Mouse (Mus musculus): ENCODE data around the gene Gm6408.
"Not testable (repeated sequence)": the region's sequence is repeated elsewhere in the genome, so short reads cannot be mapped to it uniquely, and the experiment has no call there.

Gene Gm6408

DNA sequence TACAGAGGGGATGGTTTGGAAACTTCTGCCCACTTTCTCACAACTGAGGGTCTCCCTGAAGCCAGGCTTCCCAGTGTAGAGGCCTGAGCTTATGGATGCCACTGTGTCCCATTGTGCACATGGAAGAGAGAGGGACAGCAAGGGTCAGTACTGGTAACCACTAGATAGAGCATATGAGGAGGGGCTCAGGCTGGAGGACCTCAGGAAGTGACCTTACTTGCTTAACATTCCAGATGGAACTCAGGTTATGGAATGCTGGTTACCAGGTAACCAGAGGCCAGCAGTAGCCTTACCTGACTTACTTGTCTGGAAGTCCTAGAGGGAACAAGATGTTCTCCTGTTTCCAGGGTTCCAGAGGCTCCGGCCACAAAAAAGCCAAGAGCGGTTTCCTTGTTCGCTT is at the start of gene Gm6408:
Gene Gm6408, plus strand, starts transcription at position 301 of the 400 bp plus-strand sequence.
- not testable (repeated sequence) for DNase-seq (ENCODE audit: low read depth, low spot score)

DNA sequence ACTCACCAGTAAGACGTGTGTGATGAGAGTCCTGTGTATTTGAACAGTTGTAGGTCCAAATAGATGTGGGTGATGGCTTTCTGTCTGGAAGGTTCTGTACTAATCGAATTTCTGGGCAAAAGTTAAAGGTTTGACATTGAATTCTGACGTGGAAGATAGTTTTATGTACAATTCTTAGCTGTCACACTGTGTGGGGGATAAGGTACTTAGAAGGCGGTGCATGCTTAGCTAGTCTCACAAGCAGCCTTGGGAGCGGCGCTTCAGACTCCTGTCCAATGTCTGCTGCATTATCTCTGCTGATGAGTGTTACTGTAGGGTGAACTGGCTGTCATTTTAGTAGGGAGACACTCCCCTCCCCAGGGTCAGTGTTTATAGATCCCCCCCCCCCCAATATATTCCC is 49.3 kb upstream of the Gm6408 start:
- no peak for DNase-seq (ENCODE audit: low read depth, low spot score)

DNA sequence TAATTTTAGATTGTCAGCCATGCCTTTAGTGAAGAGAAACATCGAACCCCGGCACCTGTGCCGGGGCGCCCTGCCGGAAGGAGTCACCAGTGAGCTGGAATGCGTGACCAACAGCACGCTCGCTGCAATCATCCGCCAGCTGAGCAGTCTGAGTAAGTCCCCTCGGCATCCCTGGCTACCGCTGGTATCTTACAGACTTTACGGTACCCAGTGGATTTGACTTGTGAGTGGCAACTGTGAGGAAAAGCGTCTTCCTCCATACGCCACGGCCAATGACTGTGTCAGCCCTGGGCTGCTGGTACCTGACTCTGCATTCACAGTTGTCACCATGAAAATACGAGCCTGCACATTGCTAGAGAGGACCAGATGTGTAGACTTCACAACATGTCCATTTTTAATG is 46.4 kb upstream of the Gm6408 start:
- no peak for DNase-seq (ENCODE audit: low read depth, low spot score)

DNA sequence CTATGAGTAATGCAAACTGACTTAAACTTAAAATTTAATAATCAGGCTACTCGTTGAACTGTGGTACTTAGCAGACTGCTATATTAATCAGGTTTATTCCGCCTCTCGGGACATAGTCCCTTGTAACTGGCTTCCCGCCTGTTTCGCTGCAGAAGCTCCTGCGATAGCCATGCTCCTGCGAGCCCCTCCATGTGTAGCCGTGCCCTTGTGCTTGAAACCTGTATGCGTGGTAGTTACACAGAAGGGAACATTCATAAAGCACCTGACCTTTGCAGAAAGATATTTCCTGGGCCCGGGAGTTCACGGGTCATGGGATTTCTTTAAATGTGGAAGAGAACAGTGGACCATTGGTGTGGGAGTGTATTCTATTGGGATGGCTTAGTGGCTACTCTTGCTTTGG is 45.0 kb upstream of the Gm6408 start:
- no peak for DNase-seq (ENCODE audit: low read depth, low spot score)

DNA sequence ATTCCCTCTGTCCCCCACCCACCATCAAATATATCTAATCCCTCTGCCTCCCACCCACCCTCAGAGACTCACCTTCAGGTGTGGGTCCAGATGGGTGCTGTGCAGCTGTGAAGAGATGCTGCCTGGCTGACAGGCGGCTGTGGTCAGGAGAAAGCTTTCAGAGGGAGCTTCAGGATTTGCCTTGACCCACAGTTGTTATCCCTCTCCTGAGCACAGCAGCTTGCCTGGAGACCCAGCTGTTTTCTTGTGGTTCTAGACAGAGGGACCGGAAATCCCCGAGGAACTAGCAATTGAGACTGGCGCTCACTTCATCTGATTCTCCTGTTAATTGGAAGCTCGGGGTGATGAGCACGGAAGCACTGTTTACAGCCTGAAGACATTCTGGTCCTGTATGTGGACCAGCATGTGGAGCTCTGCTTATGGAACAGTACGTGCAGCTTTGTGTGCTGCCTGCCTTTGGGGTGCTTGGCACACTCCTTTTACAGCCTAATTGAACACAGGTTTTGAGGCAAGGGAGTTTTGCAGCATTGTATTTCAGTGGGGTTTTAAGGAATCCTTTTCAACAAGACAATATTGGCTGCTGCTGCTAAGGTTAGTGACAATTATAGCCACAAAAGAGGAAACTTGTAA is 42.5 kb upstream of the Gm6408 start:
- no peak for DNase-seq (ENCODE audit: low read depth, low spot score)

DNA sequence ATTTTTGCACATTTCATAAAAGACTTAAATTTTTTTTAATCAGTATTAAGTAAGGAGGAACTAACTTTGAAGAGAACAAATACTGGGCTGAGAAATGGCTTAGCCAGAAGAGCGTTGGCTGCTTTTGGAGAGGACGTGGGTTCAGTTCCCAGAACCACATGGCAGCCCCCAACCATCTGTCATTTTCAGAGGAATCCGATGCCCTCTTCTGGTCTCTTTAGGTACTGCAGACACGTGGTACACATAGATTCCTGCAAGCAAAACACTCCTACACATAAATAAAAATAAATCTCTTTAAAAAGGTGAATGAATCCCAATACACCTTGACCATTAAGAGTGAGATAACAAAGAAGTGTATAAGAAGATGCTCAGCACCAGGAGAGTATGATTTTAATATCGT is 41.5 kb upstream of the Gm6408 start:
- no peak for DNase-seq (ENCODE audit: low read depth, low spot score)

DNA sequence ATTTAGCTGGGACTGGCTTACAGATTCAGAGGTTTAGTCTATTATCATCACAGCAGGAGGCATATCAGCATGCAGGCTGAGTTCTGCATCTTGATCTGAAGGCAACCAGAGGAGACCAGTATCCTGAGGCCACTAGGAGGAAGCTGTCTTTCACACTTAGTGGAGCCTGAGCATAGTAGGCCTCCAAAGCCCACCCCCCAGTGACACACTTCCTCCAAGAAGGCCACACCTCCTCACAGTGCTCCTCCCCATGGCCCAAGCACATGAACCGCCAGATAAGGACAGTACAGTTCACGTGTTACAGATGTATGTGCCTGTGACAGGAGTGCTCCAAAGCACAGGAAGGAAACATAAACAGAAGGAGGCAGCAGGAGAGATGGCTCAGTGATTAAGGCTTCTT is 39.0 kb upstream of the Gm6408 start:
- DNase-seq (ENCODE audit: low read depth, low spot score): no peak

DNA sequence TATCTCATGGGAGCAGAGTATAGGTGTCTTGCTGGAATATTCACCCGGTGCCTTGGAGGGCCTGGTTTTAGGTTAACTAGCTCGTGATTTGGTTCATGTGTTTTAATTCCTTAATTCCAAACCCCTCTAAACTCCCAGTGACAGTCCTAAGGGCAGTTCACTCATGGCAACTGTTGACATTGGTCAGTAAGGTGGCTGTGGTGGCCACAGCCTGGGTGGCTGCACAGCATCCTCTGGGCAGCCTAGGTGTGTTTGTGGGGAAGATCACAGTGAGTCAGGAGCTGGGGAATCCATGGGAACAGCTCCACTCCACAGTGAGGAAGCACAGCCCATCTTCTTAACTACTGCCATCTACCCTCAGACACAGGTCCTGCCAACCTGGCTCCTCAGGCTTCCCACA is 35.1 kb upstream of the Gm6408 start:
- no peak for DNase-seq (ENCODE audit: low read depth, low spot score)

DNA sequence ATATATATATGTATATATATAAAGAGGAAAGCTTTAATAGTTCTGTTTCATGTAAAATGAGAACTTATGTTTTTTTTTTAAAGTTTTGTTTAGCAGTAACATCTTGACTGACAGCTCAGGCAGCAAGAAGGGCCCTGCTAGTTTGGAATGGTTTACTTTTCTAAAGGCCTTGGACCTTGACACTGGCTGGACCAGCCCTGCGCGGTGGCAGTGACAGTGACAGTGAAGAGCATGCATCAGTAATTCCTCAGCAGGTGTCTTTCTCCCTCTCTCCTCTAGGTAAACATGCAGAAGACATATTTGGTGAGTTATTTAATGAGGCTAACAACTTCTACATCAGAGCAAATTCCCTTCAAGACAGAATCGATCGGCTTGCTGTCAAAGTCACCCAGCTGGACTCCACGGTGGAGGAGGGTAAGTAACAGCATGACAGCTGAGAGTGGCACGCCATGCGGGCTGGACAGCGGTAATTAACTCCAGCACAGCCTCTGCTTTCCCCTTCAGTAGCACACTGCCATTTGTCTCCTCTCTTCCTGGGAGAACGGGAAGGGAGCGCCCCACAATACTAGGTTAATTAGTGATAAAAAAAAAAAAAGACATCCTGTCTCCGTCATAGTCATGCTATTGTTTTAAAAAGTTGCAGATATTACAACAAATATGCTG is 30.0 kb upstream of the Gm6408 start:
- no peak for DNase-seq (ENCODE audit: low read depth, low spot score)

DNA sequence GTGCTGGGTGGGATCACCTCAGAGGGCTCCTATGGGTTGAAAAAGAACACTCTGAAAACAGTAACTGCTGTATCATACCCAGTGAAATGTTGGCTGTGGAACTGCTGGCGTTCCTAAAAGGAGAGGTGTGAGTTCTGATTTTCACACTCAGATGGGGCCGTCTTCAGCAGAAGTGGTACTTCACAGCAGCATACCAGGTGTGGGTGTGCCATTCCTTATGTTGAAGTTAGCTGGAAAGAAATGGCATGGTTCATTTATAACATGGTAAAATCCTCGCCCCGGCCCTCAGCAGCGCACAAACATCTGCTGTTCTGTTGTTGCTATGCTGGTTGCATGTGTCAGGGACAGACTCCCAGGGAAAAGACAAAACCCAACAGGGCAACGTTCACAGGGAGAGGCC is 28.2 kb upstream of the Gm6408 start:
- peak; percentile 52 for DNase-seq (ENCODE audit: low read depth, low spot score)

DNA sequence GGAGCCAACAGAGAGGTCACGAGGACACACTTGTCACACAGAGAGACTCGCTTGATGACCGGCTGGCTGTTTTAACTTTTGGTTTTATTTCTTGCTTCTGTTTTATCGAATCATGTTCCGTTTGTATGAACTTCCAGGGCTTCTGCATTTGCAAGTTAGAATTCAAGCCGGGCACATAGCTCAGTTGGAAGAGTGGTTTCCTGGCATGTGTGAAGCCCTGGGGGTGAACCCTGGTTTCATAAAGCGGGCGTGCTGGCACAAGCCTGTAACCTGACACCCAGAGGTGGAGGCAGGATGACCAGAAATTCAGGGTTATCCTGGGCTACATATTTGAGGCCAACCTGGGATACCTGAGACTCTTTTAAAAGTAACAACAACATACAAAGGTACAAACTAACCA is 20.2 kb upstream of the Gm6408 start:
- DNase-seq (ENCODE audit: low read depth, low spot score): no peak

DNA sequence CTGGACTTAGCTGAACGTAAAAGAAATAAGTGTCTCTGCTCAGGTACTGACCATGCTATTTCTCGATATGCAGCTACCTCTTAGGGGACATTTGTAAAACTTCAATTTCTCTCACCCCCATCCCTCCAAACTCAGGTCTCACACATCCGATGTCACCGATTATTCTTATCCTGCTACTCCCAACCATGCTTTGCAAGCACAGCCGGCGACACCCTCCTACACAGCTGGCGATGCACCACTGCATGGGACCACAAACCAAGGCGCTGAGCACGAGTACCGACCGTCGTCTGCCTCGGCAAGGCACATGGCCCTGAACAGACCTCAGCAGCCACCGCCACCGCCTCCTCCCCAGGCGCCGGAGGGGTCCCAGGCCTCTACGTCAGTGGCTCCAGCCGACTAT is 15.1 kb upstream of the Gm6408 start:
- no peak for DNase-seq (ENCODE audit: low read depth, low spot score)

DNA sequence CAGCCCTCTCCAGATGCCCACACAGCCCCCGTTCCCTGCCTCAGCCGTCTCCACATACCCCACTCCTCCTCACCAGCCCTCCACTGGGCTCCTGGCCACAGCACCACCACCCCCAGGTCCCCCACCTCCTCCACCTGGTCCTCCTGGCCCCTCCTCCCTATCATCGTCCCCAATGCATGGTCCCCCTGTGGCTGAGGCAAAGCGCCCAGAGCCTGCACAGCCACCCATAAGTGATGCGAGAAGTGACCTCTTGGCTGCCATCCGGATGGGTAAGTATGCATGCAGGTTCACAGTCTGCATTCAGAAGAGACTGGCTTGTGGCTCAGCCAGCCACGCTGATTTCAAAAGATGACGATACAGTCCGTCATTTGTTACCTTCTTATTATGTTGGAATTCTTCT is 13.5 kb upstream of the Gm6408 start:
- DNase-seq (ENCODE audit: low read depth, low spot score): no peak

DNA sequence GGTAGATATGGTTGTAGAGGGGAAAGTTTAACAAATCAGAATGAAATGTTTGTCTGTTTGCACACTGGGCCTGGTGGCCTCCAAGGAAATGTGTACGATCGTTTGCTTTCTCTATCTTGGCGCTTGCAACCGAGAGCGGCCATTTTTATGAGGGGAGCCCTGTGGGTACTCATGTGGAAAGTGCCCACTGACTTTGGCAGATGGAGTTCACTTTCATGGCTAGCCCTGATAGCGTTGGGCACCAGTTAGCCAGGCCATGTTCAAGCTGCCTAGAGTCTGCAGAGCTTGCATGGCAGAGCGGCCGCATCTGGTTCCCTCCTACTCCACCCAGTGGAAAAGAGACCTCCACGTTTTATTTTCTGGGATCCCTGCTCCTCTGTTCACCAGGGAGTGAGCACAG is 10.9 kb upstream of the Gm6408 start:
- DNase-seq (ENCODE audit: low read depth, low spot score): no peak

DNA sequence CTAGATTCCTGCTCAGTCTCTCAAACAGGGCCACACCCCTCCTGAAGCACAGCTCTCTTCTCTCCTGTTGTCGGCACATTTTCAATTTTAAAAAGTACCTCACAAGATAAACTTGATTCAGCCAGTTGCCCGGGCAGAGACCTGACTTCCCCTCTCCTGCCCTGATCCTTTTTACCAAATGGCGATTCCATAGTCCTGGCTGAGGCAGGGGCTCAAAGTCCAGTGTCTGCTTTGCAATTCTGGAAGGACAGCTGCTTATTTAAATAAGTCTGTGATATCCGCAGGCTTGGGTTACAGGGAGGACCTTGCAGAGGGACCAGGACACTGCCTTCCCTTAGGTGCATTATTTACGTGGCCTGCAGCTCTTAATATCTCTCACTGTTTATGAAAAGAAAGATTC is 10.5 kb upstream of the Gm6408 start:
- DNase-seq (ENCODE audit: low read depth, low spot score): no peak

DNA sequence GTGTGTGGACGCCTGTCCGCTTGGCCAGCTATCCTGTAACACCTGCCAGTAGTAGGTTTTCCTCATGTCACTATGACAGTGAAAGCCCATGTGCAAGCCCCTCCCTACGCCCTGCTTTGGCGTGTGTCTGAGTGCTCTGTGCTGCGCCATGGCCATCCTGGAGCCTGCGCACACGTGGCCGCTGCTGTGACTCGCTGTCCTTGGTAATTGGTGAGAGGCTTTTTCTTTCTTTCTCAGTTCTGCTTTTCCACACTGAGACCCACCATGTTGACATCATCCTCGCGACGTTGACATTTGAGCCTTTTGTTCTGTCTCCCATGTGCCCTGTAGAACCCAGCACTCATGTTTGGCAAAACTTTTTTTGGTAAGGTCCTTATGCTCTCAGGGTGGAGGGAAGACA is 9.9 kb upstream of the Gm6408 start:
- no peak for DNase-seq (ENCODE audit: low read depth, low spot score)

DNA sequence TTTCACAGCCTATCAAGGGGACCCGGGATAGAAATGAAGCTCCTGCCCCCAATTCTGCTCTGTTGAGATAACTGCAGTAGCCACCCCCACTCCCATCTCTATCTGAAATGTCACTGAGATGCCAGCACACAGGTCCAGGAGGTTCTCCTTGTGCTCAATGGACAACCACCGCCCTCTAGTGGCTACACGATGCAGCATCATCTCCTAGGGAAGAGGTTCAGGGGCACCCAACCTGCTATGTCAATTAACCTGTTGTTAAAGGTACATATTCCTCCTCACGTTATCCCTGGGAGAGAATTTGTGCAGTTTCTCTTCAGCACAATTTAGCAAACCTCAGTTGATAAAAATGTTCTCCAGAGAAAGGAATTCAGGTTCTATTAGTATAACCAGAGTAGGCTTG is 2.2 kb upstream of the Gm6408 start:
- DNase-seq (ENCODE audit: low read depth, low spot score): not testable (repeated sequence)

DNA sequence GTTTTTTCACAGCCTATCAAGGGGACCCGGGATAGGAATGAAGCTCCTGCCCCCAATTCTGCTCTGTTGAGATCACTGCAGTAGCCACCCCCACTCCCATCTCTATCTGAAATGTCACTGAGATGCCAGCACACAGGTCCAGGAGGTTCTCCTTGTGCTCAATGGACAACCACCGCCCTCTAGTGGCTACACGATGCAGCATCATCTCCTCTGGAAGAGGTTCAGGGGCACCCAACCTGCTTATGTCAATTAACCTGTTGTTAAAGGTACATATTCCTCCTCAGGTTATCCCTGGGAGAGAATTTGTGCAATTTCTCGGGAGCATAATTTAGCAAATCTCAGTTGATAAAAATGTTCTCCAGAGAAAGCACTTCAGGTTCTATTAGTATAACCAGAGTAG is 7.2 kb downstream of the Gm6408 start:
- not testable (repeated sequence) for DNase-seq (ENCODE audit: low read depth, low spot score)

DNA sequence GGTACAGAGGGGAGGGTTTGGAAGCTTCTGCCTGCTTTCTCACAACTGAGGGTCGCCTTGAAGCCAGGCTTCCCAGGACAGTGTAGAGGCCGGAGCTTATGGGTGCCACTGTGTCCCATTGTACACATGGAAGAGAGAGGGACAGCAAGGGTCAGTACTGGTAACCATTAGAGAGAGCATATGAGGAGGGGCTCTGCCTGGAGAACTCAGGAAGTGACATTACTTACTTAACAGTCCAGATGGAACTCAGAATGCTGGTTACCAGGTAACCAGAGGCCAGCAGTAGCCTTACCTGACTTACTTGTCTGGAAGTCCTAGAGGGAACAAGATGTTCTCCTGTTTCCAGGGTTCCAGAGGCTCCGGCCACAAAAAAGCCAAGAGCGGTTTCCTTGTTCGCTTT is 9.3 kb downstream of the Gm6408 start, which contains the start of gene Gm6370:
Gene Gm6370, plus strand, starts transcription at position 301 of the 400 bp plus-strand sequence.
- not testable (repeated sequence) for DNase-seq (ENCODE audit: low read depth, low spot score)

DNA sequence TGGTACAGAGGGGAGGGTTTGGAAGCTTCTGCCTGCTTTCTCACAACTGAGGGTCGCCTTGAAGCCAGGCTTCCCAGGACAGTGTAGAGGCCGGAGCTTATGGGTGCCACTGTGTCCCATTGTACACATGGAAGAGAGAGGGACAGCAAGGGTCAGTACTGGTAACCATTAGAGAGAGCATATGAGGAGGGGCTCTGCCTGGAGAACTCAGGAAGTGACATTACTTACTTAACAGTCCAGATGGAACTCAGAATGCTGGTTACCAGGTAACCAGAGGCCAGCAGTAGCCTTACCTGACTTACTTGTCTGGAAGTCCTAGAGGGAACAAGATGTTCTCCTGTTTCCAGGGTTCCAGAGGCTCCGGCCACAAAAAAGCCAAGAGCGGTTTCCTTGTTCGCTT is 20.3 kb downstream of the Gm6408 start, which contains the start of gene 4930449I24Rik:
Gene 4930449I24Rik, plus strand, starts transcription at position 301 of the 400 bp plus-strand sequence.
- not testable (repeated sequence) for DNase-seq (ENCODE audit: low read depth, low spot score)

DNA sequence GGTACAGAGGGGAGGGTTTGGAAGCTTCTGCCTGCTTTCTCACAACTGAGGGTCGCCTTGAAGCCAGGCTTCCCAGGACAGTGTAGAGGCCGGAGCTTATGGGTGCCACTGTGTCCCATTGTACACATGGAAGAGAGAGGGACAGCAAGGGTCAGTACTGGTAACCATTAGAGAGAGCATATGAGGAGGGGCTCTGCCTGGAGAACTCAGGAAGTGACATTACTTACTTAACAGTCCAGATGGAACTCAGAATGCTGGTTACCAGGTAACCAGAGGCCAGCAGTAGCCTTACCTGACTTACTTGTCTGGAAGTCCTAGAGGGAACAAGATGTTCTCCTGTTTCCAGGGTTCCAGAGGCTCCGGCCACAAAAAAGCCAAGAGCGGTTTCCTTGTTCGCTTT is 32.1 kb downstream of the Gm6408 start, which contains the start of gene Gm3402:
Gene Gm3402, plus strand, starts transcription at position 301 of the 400 bp plus-strand sequence.
- DNase-seq (ENCODE audit: low read depth, low spot score): not testable (repeated sequence)

DNA sequence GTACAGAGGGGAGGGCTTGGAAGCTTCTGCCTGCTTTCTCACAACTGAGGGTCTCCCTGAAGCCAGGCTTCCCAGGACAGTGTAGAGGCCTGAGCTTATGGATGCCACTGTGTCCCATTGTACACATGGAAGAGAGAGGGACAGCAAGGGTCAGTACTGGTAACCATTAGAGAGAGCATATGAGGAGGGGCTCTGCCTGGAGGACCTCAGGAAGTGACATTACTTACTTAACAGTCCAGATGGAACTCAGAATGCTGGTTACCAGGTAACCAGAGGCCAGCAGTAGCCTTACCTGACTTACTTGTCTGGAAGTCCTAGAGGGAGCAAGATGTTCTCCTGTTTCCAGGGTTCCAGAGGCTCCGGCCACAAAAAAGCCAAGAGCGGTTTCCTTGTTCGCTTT is 43.7 kb downstream of the Gm6408 start, which contains the start of gene Gm3404:
Gene Gm3404, plus strand, starts transcription at position 301 of the 400 bp plus-strand sequence.
- not testable (repeated sequence) for DNase-seq (ENCODE audit: low read depth, low spot score)
